Mouse (Mus musculus): ENCODE data around the gene Wnt8b. TPM values are rescaled to one million over a fixed set of nuclear protein-coding genes. Genes with fewer than 3 reads are reported as not detected.

Gene Wnt8b
- polyA plus RNA-seq, 1 experiment from 2014 or later, result 0.15 TPM

- ATAC-seq (ENCODE audit: insufficient read depth, low FRiP score, low read depth), result no peak
- Histone ChIP-seq H3K27ac (no peak overlapping the region), H3K9me3 (no peaks in the 10 kb centered on the region), H3K36me3 (no peaks in the 10 kb centered on the region), H3K4me3 (replicated peaks) (no peak overlapping the region), H3K27me3 (replicated peaks) (no peaks in the 10 kb centered on the region), H3K4me2 (no peak overlapping the region), H3K9ac (no peak overlapping the region), H3K4me1 (no peaks in the 10 kb centered on the region)
- 55% methylated on average over 3 of the region's 3 CpGs for WGBS
Observed at GRCm38 (mm10) chr19:44476541-44476940, 16.7 kb upstream of the Wnt8b start.

- Histone ChIP-seq H3K9ac (no peak overlapping the region), H3K27me3 (replicated peaks) (no peaks in the 10 kb centered on the region; the same call in 1 of the 2 replicates), H3K27ac (no peak overlapping the region), H3K9me3 (no peaks in the 10 kb centered on the region), H3K4me2 (no peak overlapping the region), H3K4me3 (replicated peaks) (no peak overlapping the region), H3K36me3 (no peaks in the 10 kb centered on the region), H3K4me1 (no peaks in the 10 kb centered on the region)
- ATAC-seq (ENCODE audit: insufficient read depth, low FRiP score, low read depth), result no peak
- WGBS, result 15% methylated on average over 8 of the region's 8 CpGs
Observed at GRCm38 (mm10) chr19:44487266-44487665, 6.0 kb upstream of the Wnt8b start.

- no peak for ATAC-seq (ENCODE audit: insufficient read depth, low FRiP score, low read depth)
- Histone ChIP-seq H3K4me3 (replicated peaks) (no peak overlapping the region), H3K27me3 (replicated peaks) (no peaks in the 10 kb centered on the region; the same call in none of the 2 replicates), H3K9ac (no peak overlapping the region), H3K4me2 (no peak overlapping the region), H3K4me1 (no peaks in the 10 kb centered on the region), H3K36me3 (no peaks in the 10 kb centered on the region), H3K9me3 (no peaks in the 10 kb centered on the region), H3K27ac (no peak overlapping the region)
- 55% methylated on average over 8 of the region's 8 CpGs for WGBS
Observed at GRCm38 (mm10) chr19:44496511-44496910, 3.2 kb downstream of the Wnt8b start.

- Histone ChIP-seq H3K4me1 (no peaks in the 10 kb centered on the region), H3K27ac (no peak overlapping the region), H3K36me3 (no peaks in the 10 kb centered on the region), H3K9ac (no peak overlapping the region), H3K4me2 (no peak overlapping the region), H3K27me3 (replicated peaks) (no peaks in the 10 kb centered on the region; the same call in none of the 2 replicates), H3K4me3 (replicated peaks) (no peak overlapping the region), H3K9me3 (no peaks in the 10 kb centered on the region)
- ATAC-seq (ENCODE audit: insufficient read depth, low FRiP score, low read depth), result no peak
- WGBS, result 72% methylated on average over 10 of the region's 10 CpGs
Observed at GRCm38 (mm10) chr19:44496941-44497340, 3.7 kb downstream of the Wnt8b start.

GRCm38 (mm10) chr19:44498936-44499335 is 5.7 kb downstream of the Wnt8b start:
- Histone ChIP-seq H3K4me2 (no peak overlapping the region), H3K36me3 (no peaks in the 10 kb centered on the region), H3K4me3 (replicated peaks) (no peak overlapping the region), H3K9ac (no peak overlapping the region), H3K9me3 (no peaks in the 10 kb centered on the region), H3K27me3 (replicated peaks) (no peaks in the 10 kb centered on the region; the same call in 1 of the 2 replicates), H3K4me1 (no peaks in the 10 kb centered on the region), H3K27ac (no peak overlapping the region)
- WGBS, result 49% methylated on average over 6 of the region's 6 CpGs
- ATAC-seq (ENCODE audit: insufficient read depth, low FRiP score, low read depth), result no peak

- Histone ChIP-seq H3K9ac (no peak overlapping the region), H3K9me3 (no peaks in the 10 kb centered on the region), H3K36me3 (no peaks in the 10 kb centered on the region), H3K4me2 (no peak overlapping the region), H3K4me1 (no peaks in the 10 kb centered on the region), H3K27me3 (replicated peaks) (peaks cover 5% of the 10 kb centered on the region; the same call in 1 of the 2 replicates), H3K4me3 (replicated peaks) (no peak overlapping the region), H3K27ac (no peak overlapping the region)
- no peak for ATAC-seq (ENCODE audit: insufficient read depth, low FRiP score, low read depth)
- WGBS, result 46% methylated on average over 5 of the region's 5 CpGs
Observed at GRCm38 (mm10) chr19:44500240-44500639, 7.0 kb downstream of the Wnt8b start.

- no peak overlapping the region for H3K9ac ChIP-seq
- WGBS, result 66% methylated on average over 6 of the region's 6 CpGs
- H3K27ac ChIP-seq, result no peak overlapping the region
- peaks cover 5% of the 10 kb centered on the region; the same call in 1 of the 2 replicates for H3K27me3 ChIP-seq (replicated peaks)
- H3K4me3 ChIP-seq (replicated peaks), result no peak overlapping the region
- H3K36me3 ChIP-seq, result no peaks in the 10 kb centered on the region
- no peak overlapping the region for H3K4me2 ChIP-seq
- H3K9me3 ChIP-seq, result no peaks in the 10 kb centered on the region
- no peaks in the 10 kb centered on the region for H3K4me1 ChIP-seq
- ATAC-seq (ENCODE audit: insufficient read depth, low FRiP score, low read depth), result no peak
Observed at GRCm38 (mm10) chr19:44501925-44502324, 8.7 kb downstream of the Wnt8b start.

GRCm38 (mm10) chr19:44502741-44503140 is 9.5 kb downstream of the Wnt8b start:
- no peak for ATAC-seq (ENCODE audit: insufficient read depth, low FRiP score, low read depth)
- no peak overlapping the region for H3K27ac ChIP-seq
- H3K9ac ChIP-seq, result no peak overlapping the region
- 76% methylated on average over 4 of the region's 4 CpGs for WGBS
- peaks cover 5% of the 10 kb centered on the region; the same call in 1 of the 2 replicates for H3K27me3 ChIP-seq (replicated peaks)
- H3K4me1 ChIP-seq, result no peaks in the 10 kb centered on the region
- H3K4me3 ChIP-seq (replicated peaks), result no peak overlapping the region
- H3K36me3 ChIP-seq, result no peaks in the 10 kb centered on the region
- H3K9me3 ChIP-seq, result no peaks in the 10 kb centered on the region
- H3K4me2 ChIP-seq, result no peak overlapping the region

GRCm38 (mm10) chr19:44510534-44511175 is 17.4 kb downstream of the Wnt8b start:
- H3K4me2 ChIP-seq, result peak overlapping the region; percentile 77
- H3K9me3 ChIP-seq, result no peaks in the 10 kb centered on the region
- no peaks in the 10 kb centered on the region for H3K36me3 ChIP-seq
- H3K9ac ChIP-seq, result no peak overlapping the region
- H3K4me3 ChIP-seq (replicated peaks), result peak overlapping the region; percentile 40
- no peak overlapping the region for H3K27ac ChIP-seq
- peaks cover 47% of the 10 kb centered on the region for H3K27me3 ChIP-seq (replicated peaks)
- 9% methylated on average over 12 of the region's 12 CpGs for WGBS
- no peak for ATAC-seq (ENCODE audit: insufficient read depth, low FRiP score, low read depth)
- peaks cover 27% of the 10 kb centered on the region for H3K4me1 ChIP-seq

GRCm38 (mm10) chr19:44511451-44512231 is 18.4 kb downstream of the Wnt8b start:
- Histone ChIP-seq H3K9ac (no peak overlapping the region; the same call in 1 of the 2 replicates), H3K9me3 (no peaks in the 10 kb centered on the region), H3K27ac (no peak overlapping the region), H3K4me2 (peak overlapping the region; percentile 77), H3K27me3 (replicated peaks) (peaks cover 50% of the 10 kb centered on the region), H3K36me3 (no peaks in the 10 kb centered on the region), H3K4me1 (peaks cover 27% of the 10 kb centered on the region), H3K4me3 (replicated peaks) (peak overlapping the region; percentile 40)
- no peak for ATAC-seq (ENCODE audit: insufficient read depth, low FRiP score, low read depth)
- WGBS, result 2% methylated on average over 66 of the region's 66 CpGs

- Histone ChIP-seq H3K27me3 (replicated peaks) (peaks cover 50% of the 10 kb centered on the region), H3K36me3 (no peaks in the 10 kb centered on the region)
- ATAC-seq (ENCODE audit: insufficient read depth, low FRiP score, low read depth), result no peak
Observed at GRCm38 (mm10) chr19:44512601-44513000, 19.3 kb downstream of the Wnt8b start.

More at GRCm38 (mm10) chr19:44512601-44513000, 19.3 kb downstream of the Wnt8b start:
- WGBS, result 48% methylated on average over 5 of the region's 5 CpGs
- peaks cover 31% of the 10 kb centered on the region for H3K4me1 ChIP-seq
- H3K4me3 ChIP-seq (replicated peaks), result no peak overlapping the region
- H3K9me3 ChIP-seq, result no peaks in the 10 kb centered on the region
- H3K27ac ChIP-seq, result no peak overlapping the region
- no peak overlapping the region for H3K4me2 ChIP-seq
- H3K9ac ChIP-seq, result no peak overlapping the region
